ENCODE assay signal across 24 mouse cellular contexts in genomic region chr13:94650951-94651350, GRCm38 (mm10).
DNase-seq lines count a peak whose midpoint lies in the region; TF ChIP-seq lines count a peak whose summit lies in the region.
"Had no signal": no experiment of that assay in that cellular context is flagged by ENCODE, and none has a peak within 500 bp of the region (broad histone marks: within the 10 kb centered on the region; RNA-seq: fewer than 3 reads in every experiment).

No protein-coding gene starts in this region.

- intact Hi-C loops in heart, postnatal 10 days (cut with DNase I): no loop called here
- intact Hi-C loops in heart, postnatal 36 days (cut with DNase I): no loop called here

- no peak overlapping the region for H3K27ac ChIP-seq in layer of hippocampus, adult 2 months
- H3K27ac ChIP-seq: hindbrain, postnatal 0 days; limb, embryonic 15.5 days; liver, embryonic 14.5 days; lung, embryonic 15.5 days; neural tube, embryonic 15.5 days had no signal

- peak; percentile 2 for DNase-seq in adrenal gland, postnatal 25 days
- DNase-seq in adrenal gland, adult 8-10 months: no peak
- peak; percentile 25 to 28 for DNase-seq in heart, postnatal 10 days
- DNase-seq in heart, postnatal 36 days: no peak
- peak; percentile 28 for DNase-seq in ovary, adult 18-20 months (ENCODE audit: low spot score)
- no peak for DNase-seq in ovary, postnatal 10 days (ENCODE audit: low spot score)
- DNase-seq in testis, postnatal 14 days (ENCODE audit: low spot score): peak; percentile 19
- no peak for DNase-seq in layer of hippocampus, adult 2 months (ENCODE audit: low spot score in 2 of 2)
- DNase-seq: cerebellum, adult 11-12 months; forebrain, postnatal 0 days; gastrocnemius, postnatal 14 days; kidney, adult 9 months; kidney, postnatal 14 days; layer of hippocampus, postnatal 36 days; lung, postnatal 36 days; retina, postnatal 1 day; right cerebral cortex, postnatal 25 days; spleen, adult 18-20 months; thymus, postnatal 14 days had no signal

- no peak for TF ChIP-seq CTCF in layer of hippocampus, adult 2 months (conservative IDR thresholded peaks at IDR 0.05)

- no peak overlapping the region for H3K4me3 ChIP-seq in layer of hippocampus, adult 2 months
- H3K4me3 ChIP-seq: limb, embryonic 15.5 days; lung, embryonic 15.5 days; neural tube, embryonic 15.5 days had no signal

Comparison
In these comparisons a context has a peak if more than half of its experiments do, and no peak if none do; other contexts are left out.
1. DNase-seq: peak in adrenal gland, postnatal 25 days (single experiment), heart, postnatal 10 days (2 of 2), ovary, adult 18-20 months (single experiment) and testis, postnatal 14 days (single experiment); none in adrenal gland, adult 8-10 months (single experiment), heart, postnatal 36 days (0 of 2), ovary, postnatal 10 days (single experiment) and layer of hippocampus, adult 2 months (0 of 2).